Mouse (Mus musculus): ENCODE results near the gene Jakmip3.

Gene Jakmip3

DNA sequence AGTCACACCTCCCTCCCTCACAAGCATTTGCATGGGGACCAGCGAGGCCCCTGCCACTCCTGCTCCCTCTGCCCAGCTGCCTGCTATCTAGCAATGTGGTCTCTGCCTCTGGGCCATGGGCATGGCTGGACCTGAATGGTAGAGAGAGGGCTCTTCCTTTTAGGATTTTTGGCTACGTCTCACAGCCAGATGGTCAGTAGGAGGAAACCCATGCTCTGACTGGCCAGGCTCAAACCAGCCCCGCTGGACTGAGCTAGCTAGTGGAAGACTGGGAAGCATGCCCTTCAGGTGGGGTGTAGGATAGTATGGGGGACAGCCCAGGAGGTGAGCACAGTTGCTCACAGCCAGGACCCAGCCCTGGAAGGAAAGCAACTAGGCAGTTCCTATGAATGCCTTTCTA, 161.3 kb downstream of the Jakmip3 start:
- no peak for DNase-seq

DNA sequence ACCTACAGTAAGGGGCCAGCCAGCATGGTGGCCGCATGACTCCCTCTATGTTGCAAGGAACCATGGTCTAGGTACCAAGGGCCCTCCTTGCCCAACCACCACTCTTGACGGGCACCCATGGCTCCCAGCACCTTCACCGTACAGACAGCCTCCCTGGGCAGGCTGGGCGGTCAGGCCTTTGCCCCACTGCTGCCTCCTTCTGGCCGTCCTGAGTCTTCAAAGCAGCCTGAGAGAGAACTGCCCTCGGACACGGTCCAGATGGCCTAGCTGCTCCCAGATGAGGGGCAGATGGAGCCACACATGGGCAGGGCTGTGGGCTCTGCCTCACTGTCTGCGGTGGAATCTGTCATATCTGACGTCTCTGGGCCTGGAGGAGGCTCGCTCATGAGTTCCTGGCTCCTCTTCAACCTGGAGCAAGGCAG, 163.4 kb downstream of the Jakmip3 start:
- no peak for DNase-seq

- DNase-seq: no peak
Observed at GRCm38 (mm10) chr7:139105076-139105475, 164.5 kb downstream of the Jakmip3 start.

DNA sequence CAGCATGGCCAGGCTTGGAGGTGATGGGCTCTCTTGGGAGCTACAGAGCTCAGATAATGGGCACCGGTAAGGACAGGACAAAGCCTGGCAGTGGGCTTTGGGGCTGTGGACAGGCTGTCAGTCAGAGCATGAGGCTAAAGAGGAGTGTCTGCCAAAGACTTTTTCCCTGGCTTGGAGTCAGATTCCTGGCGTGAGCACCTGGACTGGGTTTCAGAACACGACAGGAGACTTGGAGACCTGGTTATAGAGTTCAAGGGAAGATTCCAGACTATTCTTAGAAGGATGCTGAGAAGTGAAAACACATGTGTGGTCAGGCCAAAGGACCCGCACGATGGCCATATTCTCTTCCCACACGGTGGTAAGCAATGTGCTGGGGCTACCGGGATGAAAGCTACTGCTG, 165.2 kb downstream of the Jakmip3 start:
- no peak for DNase-seq

GRCm38 (mm10) chr7:139107908-139108650, 167.5 kb downstream of the Jakmip3 start:
- no peak for DNase-seq

GRCm38 (mm10) chr7:139119152-139119774, 178.7 kb downstream of the Jakmip3 start:
- peak; percentile 90 for DNase-seq

GRCm38 (mm10) chr7:139119775-139120153, 179.2 kb downstream of the Jakmip3 start:
- DNase-seq: no peak

DNA sequence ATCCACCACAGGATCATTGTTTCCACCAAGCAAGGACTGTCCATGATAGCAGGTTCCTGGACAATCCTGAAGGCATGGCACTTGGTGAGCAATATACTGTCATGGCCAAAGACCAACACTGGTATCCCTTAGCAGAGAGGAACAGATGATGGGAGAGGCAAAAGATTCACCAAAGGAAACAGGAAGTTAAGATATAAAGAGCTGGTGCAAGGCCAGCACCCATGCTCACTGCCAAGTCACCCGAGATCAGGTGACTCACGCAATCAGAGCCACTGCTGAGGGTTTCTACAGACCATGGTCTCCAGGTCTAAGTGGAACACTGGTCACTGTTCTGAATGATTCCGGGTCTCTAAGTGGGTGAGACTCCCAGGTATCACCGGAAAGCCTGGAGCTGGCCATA, 185.4 kb downstream of the Jakmip3 start:
- no peak for DNase-seq

DNA sequence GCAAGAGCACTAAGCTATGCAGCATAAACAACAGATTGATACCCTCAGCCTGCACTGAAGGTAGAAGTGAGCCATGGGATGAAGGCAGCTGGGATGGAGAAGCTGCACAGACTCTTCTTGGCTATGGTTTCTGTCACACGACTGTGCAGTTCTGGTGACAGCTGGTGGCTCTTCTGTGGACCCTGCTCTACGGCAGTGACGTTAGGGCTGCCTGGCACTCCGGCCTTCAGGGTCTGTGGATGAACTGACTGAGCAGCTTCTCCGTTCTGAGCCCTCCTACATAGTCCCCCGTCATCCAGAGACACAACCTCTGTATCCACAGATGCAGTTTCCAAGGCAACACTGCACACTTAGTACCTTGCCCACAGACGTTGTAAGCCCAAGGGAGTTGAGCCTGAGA, 186.0 kb downstream of the Jakmip3 start:
- DNase-seq: no peak

DNA sequence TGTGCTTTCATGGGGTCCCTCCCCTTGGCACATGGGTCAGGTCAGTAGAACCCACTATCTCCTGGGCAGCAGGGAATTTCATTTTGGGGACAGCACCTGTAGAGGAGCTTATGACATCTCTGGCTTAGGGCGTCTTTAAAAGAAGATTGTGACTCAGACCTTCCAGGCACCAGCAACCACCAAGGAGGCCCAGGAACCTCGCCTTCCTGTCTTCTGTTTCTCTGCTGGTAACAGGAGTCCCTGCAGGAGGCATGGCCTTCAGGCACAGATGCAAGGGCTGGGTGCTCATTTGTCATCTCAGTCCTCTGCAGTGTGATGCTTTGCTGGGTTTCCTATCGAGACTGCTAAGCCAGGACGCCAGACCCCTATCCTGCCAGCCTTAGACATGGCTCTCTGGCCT, 188.5 kb downstream of the Jakmip3 start:
- no peak for DNase-seq

DNA sequence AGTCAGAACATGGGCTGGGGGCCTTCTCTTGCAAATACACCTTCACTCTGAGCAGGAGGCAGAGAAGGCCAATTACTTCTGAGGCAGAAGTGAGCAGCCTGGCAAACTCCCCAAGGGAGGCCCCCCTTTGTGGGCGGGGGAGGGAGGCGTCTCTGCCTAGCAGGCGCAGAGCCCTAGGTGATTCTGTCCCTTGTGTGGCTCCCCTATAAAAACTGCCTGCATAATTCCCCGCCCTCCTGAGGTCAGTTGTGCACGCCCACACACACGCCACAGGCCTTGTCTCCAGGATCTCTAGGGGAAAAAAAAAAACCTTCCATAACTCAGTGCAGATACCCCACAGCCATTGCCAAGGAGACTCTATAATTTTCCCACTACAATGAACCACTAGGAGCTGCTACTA, 189.8 kb downstream of the Jakmip3 start:
- DNase-seq: no peak

DNA sequence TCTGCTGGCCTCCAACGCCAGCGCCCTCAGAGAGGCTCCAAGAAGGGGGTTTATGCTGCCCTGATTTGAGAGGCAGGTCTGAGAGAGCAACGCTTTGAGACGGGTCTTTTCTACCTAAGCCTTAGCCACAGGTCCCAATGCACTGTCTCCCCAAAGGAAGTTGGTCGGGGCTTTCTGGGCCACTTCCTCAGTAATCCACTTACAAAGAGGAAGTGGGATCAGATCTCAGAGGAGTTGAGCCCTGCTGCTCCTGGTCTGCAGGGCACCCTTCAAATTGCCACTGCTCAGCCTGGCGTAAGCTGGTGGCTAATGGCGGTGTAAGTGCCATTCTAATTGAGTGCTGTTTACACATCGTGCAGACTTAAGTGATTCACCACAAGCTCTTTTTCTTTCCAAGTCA, 191.0 kb downstream of the Jakmip3 start:
- no peak for DNase-seq

DNA sequence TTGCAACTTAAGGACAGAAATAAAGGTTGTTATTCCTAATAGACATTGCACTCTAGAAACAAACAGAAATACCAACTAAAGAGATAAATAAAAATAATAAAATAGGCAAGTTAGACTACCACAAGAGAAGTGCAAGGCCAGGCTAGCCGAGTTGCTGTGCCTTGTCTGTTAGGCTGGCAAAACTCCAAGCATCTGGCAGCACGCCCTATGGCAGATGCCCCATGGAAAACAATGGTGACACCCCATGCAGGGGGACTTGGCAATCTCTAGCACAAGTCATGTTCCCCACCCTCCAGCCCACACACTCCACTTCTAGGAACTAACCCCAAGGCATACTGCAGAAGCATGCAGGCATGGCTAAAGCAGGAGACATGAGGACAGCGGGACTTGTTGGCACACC, 192.9 kb downstream of the Jakmip3 start:
- no peak for DNase-seq

Data from right cerebral cortex, postnatal 14 days (tissue).